Mouse (Mus musculus): ENCODE results near the gene Trpt1. TPM values are rescaled to one million over a fixed set of nuclear protein-coding genes. Genes with fewer than 3 reads are reported as not detected.
A peak's percentile ranks its signal among the peaks of the same experiment; 100 is the strongest.

Trpt1 gene
- total RNA-seq, 2 experiments from 2014 or later: not detected

- ATAC-seq (replicated peaks; ENCODE audit: low FRiP score, poor library complexity, severe bottlenecking): no peak
Measured at GRCm38 (mm10) chr19:7029531-7029930, 33.6 kb downstream of the Trpt1 start.

GRCm38 (mm10) chr19:7034006-7034405 lies 38.1 kb downstream of the Trpt1 start:
- ATAC-seq (replicated peaks; ENCODE audit: low FRiP score, poor library complexity, severe bottlenecking): no peak

- ATAC-seq (replicated peaks; ENCODE audit: low FRiP score, poor library complexity, severe bottlenecking): 0 out of 2 replicates have a peak, but pooled peaks have one; percentile 12
Measured at GRCm38 (mm10) chr19:7039088-7039720, 43.3 kb downstream of the Trpt1 start.

GRCm38 (mm10) chr19:7039841-7040636 lies 44.1 kb downstream of the Trpt1 start, which contains the start of gene Stip1:
Gene Stip1 (minus strand): TSS chr19:7039967.
- ATAC-seq (replicated peaks; ENCODE audit: low FRiP score, poor library complexity, severe bottlenecking): peak; percentile 92

GRCm38 (mm10) chr19:7040637-7041130 lies 44.8 kb downstream of the Trpt1 start:
- peak; percentile 12 for ATAC-seq (replicated peaks; ENCODE audit: low FRiP score, poor library complexity, severe bottlenecking)

- no peak for ATAC-seq (replicated peaks; ENCODE audit: low FRiP score, poor library complexity, severe bottlenecking)
Measured at GRCm38 (mm10) chr19:7041171-7041570, 45.2 kb downstream of the Trpt1 start.

GRCm38 (mm10) chr19:7044279-7044678 lies 48.3 kb downstream of the Trpt1 start:
- no peak for ATAC-seq (replicated peaks; ENCODE audit: low FRiP score, poor library complexity, severe bottlenecking)

- no peak for ATAC-seq (replicated peaks; ENCODE audit: low FRiP score, poor library complexity, severe bottlenecking)
Measured at GRCm38 (mm10) chr19:7044706-7045105, 48.8 kb downstream of the Trpt1 start.

Other genes with a start within 250 kb of the Trpt1 start
- 3.6 TPM in 1 of 2 replicates, not detected in the other for gene Rps6ka4, start 155.5 kb upstream of the Trpt1 start, total RNA-seq (2015; ENCODE audit: low replicate concordance)
- gene Rps6ka4, start 155.5 kb upstream of the Trpt1 start, total RNA-seq (2017; ENCODE audit: low replicate concordance): 1.1 and 2.6 TPM in 2 replicates
- 3.8 and 4.6 TPM in 2 replicates for gene Ccdc88b, start 137.9 kb upstream of the Trpt1 start, total RNA-seq (2015; ENCODE audit: low replicate concordance)
- 10.9 and 11.8 TPM in 2 replicates for gene Ccdc88b, start 137.9 kb upstream of the Trpt1 start, total RNA-seq (2017; ENCODE audit: low replicate concordance)
- gene Trmt112, start 86.4 kb upstream of the Trpt1 start, total RNA-seq (2015; ENCODE audit: low replicate concordance): 46.7 and 49.5 TPM in 2 replicates
- gene Trmt112, start 86.4 kb upstream of the Trpt1 start, total RNA-seq (2017; ENCODE audit: low replicate concordance): 22.7 and 49.4 TPM in 2 replicates
- gene Prdx5, start 86.0 kb upstream of the Trpt1 start, total RNA-seq (2015; ENCODE audit: low replicate concordance): 192 and 238 TPM in 2 replicates
- 232 and 266 TPM in 2 replicates for gene Prdx5, start 86.0 kb upstream of the Trpt1 start, total RNA-seq (2017; ENCODE audit: low replicate concordance)
- 3.1 and 5.2 TPM in 2 replicates for gene Esrra, start 74.3 kb upstream of the Trpt1 start, total RNA-seq (2015; ENCODE audit: low replicate concordance)
- 2.4 and 4.2 TPM in 2 replicates for gene Esrra, start 74.3 kb upstream of the Trpt1 start, total RNA-seq (2017; ENCODE audit: low replicate concordance)
- not detected in 2 replicates for gene Catsperz, start 70.8 kb upstream of the Trpt1 start, total RNA-seq (2015; ENCODE audit: low replicate concordance)
- not detected in 2 replicates for gene Catsperz, start 70.8 kb upstream of the Trpt1 start, total RNA-seq (2017; ENCODE audit: low replicate concordance)
- not detected in 2 replicates for gene Kcnk4, start 61.6 kb upstream of the Trpt1 start, total RNA-seq (2015; ENCODE audit: low replicate concordance)
- not detected in 2 replicates for gene Kcnk4, start 61.6 kb upstream of the Trpt1 start, total RNA-seq (2017; ENCODE audit: low replicate concordance)
- gene Bad, start 54.3 kb upstream of the Trpt1 start, total RNA-seq (2015; ENCODE audit: low replicate concordance): 2.1 and 4.8 TPM in 2 replicates
- 5.0 and 9.5 TPM in 2 replicates for gene Bad, start 54.3 kb upstream of the Trpt1 start, total RNA-seq (2017; ENCODE audit: low replicate concordance)
- 3.3 and 5.8 TPM in 2 replicates for gene Gpr137, start 53.7 kb upstream of the Trpt1 start, total RNA-seq (2015; ENCODE audit: low replicate concordance)
- gene Gpr137, start 53.7 kb upstream of the Trpt1 start, total RNA-seq (2017; ENCODE audit: low replicate concordance): 4.2 and 7.2 TPM in 2 replicates
- 30.9 and 57.8 TPM in 2 replicates for gene Ppp1r14b, start 21.2 kb upstream of the Trpt1 start, total RNA-seq (2015; ENCODE audit: low replicate concordance)
- gene Ppp1r14b, start 21.2 kb upstream of the Trpt1 start, total RNA-seq (2017; ENCODE audit: low replicate concordance): 17.8 and 41.6 TPM in 2 replicates
- gene Plcb3, start 19.7 kb upstream of the Trpt1 start, total RNA-seq (2015; ENCODE audit: low replicate concordance): 0.19 and 0.42 TPM in 2 replicates
- 2.5 and 6.8 TPM in 2 replicates for gene Plcb3, start 19.7 kb upstream of the Trpt1 start, total RNA-seq (2017; ENCODE audit: low replicate concordance)
- gene Fkbp2, start 15.6 kb upstream of the Trpt1 start, total RNA-seq (2015; ENCODE audit: low replicate concordance): 34.0 and 34.9 TPM in 2 replicates
- 31.0 and 34.8 TPM in 2 replicates for gene Fkbp2, start 15.6 kb upstream of the Trpt1 start, total RNA-seq (2017; ENCODE audit: low replicate concordance)
- gene Vegfb, start 8.5 kb upstream of the Trpt1 start, total RNA-seq (2015; ENCODE audit: low replicate concordance): 11.7 TPM in 2 replicates
- gene Vegfb, start 8.5 kb upstream of the Trpt1 start, total RNA-seq (2017; ENCODE audit: low replicate concordance): 0.98 and 1.1 TPM in 2 replicates
- gene Dnajc4, start 3.6 kb upstream of the Trpt1 start, total RNA-seq (2015; ENCODE audit: low replicate concordance): 4.4 and 6.5 TPM in 2 replicates
- gene Dnajc4, start 3.6 kb upstream of the Trpt1 start, total RNA-seq (2017; ENCODE audit: low replicate concordance): 2.1 and 10.9 TPM in 2 replicates
- gene Nudt22, start within 50 bp of the Trpt1 start, total RNA-seq (2015; ENCODE audit: low replicate concordance): 5.4 TPM in 1 of 2 replicates, not detected in the other
- 0.60 and 4.9 TPM in 2 replicates for gene Nudt22, start within 50 bp of the Trpt1 start, total RNA-seq (2017; ENCODE audit: low replicate concordance)
- 20.8 and 28.6 TPM in 2 replicates for gene Fermt3, start 23.3 kb downstream of the Trpt1 start, total RNA-seq (2015; ENCODE audit: low replicate concordance)
- 49.0 and 56.3 TPM in 2 replicates for gene Fermt3, start 23.3 kb downstream of the Trpt1 start, total RNA-seq (2017; ENCODE audit: low replicate concordance)
- gene Stip1, start 43.8 kb downstream of the Trpt1 start, total RNA-seq (2015; ENCODE audit: low replicate concordance): 39.1 and 40.2 TPM in 2 replicates
- gene Stip1, start 43.8 kb downstream of the Trpt1 start, total RNA-seq (2017; ENCODE audit: low replicate concordance): 33.4 and 44.3 TPM in 2 replicates
- 0.77 and 4.2 TPM in 2 replicates for gene Macrod1, start 60.7 kb downstream of the Trpt1 start, total RNA-seq (2015; ENCODE audit: low replicate concordance)
- gene Macrod1, start 60.7 kb downstream of the Trpt1 start, total RNA-seq (2017; ENCODE audit: low replicate concordance): 0.94 TPM in 1 of 2 replicates, not detected in the other
- gene Flrt1, start 109.6 kb downstream of the Trpt1 start, total RNA-seq (2015; ENCODE audit: low replicate concordance): not detected in 2 replicates
- gene Flrt1, start 109.6 kb downstream of the Trpt1 start, total RNA-seq (2017; ENCODE audit: low replicate concordance): not detected in 2 replicates
- 17.3 TPM in 2 replicates for gene Otub1, start 210.2 kb downstream of the Trpt1 start, total RNA-seq (2015; ENCODE audit: low replicate concordance)
- gene Otub1, start 210.2 kb downstream of the Trpt1 start, total RNA-seq (2017; ENCODE audit: low replicate concordance): 15.5 and 23.1 TPM in 2 replicates
- 177 and 188 TPM in 2 replicates for gene Cox8a, start 221.5 kb downstream of the Trpt1 start, total RNA-seq (2015; ENCODE audit: low replicate concordance)
- gene Cox8a, start 221.5 kb downstream of the Trpt1 start, total RNA-seq (2017; ENCODE audit: low replicate concordance): 51.3 and 166 TPM in 2 replicates
- 12.5 and 20.1 TPM in 2 replicates for gene Naa40, start 245.1 kb downstream of the Trpt1 start, total RNA-seq (2015; ENCODE audit: low replicate concordance)
- 14.5 and 15.1 TPM in 2 replicates for gene Naa40, start 245.1 kb downstream of the Trpt1 start, total RNA-seq (2017; ENCODE audit: low replicate concordance)